10 mouse cellular contexts compared by ENCODE assay signal in the genomic region with DNA sequence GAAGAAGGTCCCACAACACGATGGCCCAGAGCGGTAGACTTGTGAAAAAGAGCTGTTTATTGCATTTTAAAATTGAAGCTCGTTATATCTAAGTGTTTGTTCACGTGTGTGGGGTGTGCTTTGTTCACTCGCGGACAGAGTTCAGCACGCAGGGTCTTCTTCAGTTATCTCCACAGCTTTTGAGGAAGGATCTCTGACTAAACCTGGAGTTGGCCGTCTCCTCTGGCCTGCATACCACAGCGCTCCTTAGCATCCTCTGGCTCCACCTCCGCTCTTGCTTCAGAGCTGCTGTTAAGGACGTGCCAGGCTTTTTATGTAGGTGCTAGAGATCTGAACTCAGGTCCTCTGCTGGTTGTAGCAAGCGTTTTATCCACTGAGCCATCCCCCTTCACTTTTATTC. TPM values are rescaled to one million over a fixed set of nuclear protein-coding genes. Genes with fewer than 3 reads are reported as not detected.
DNase-seq lines count a peak whose midpoint lies in the region; ATAC-seq and TF ChIP-seq lines count a peak whose summit lies in the region.
"Had no signal": no experiment of that assay in that cellular context is flagged by ENCODE, and none has a peak within 500 bp of the region (broad histone marks: within the 10 kb centered on the region; RNA-seq: fewer than 3 reads in every experiment).

No protein-coding gene starts in this region.

- TF ChIP-seq EP300 in ES-Bruce4 (IDR thresholded peaks at IDR 0.05; ENCODE audit: insufficient read depth, low read depth, low read length), result no peak

- peak overlapping the region; percentile 52 for H3K27ac ChIP-seq in heart, embryonic 15.5 days
- H3K27ac ChIP-seq in ES-Bruce4 (ENCODE audit: insufficient read depth, low read length), result no peak overlapping the region
- H3K27ac ChIP-seq in hindbrain, embryonic 13.5 days, result no peak overlapping the region

- no peak for TF ChIP-seq CTCF in ES-Bruce4 (IDR thresholded peaks at IDR 0.05; ENCODE audit: low read depth, low read length)

- intact Hi-C loops in heart, postnatal 25 days (cut with DNase I), result no loop called here

- H3K9me3 ChIP-seq in heart, embryonic 15.5 days (replicated peaks), result no peaks in the 10 kb centered on the region
- H3K9me3 ChIP-seq in ES-Bruce4 (replicated peaks; ENCODE audit: control insufficient read depth, insufficient read depth, low read length, poor library complexity, severe bottlenecking), result no peaks in the 10 kb centered on the region
- H3K9me3 ChIP-seq in hindbrain, embryonic 13.5 days, result no peaks in the 10 kb centered on the region

- no peak for DNase-seq in heart, postnatal 25 days (ENCODE audit: low spot score)
- DNase-seq in lung, postnatal 10 days, result peak; percentile 28
- no peak for DNase-seq in natural killer cell, adult 2 months (ENCODE audit: low spot score in 2 of 2)
- DNase-seq in cerebellum, postnatal 14 days, result no peak
- DNase-seq: adrenal gland, adult 8-10 months; cerebellum, adult 9-11 months had no signal

- peak overlapping the region; percentile 45 for H3K9ac ChIP-seq in heart, embryonic 15.5 days
- peak overlapping the region; percentile 32; the same call in 1 of the 2 replicates for H3K9ac ChIP-seq in ES-Bruce4 (ENCODE audit: low read depth, poor library complexity, severe bottlenecking)
- 0 out of 2 replicates have a peak overlapping the region, but pooled peaks have one; percentile 35 for H3K9ac ChIP-seq in hindbrain, embryonic 13.5 days

- ATAC-seq in heart, embryonic 15.5 days (replicated peaks; ENCODE audit: insufficient number of reproducible peaks, insufficient read depth, low FRiP score, low read depth), result no peak
- no peak for ATAC-seq in hindbrain, embryonic 13.5 days (ENCODE audit: low FRiP score)
- ATAC-seq in inflammation-experienced regulatory T-cells, adult 6 months, result no peak

- H3K4me3 ChIP-seq in heart, embryonic 15.5 days, result peak overlapping the region; percentile 28
- H3K4me3 ChIP-seq in ES-Bruce4 (ENCODE audit: low read depth, low read length), result no peak overlapping the region
- H3K4me3 ChIP-seq in hindbrain, embryonic 13.5 days, result no peak overlapping the region; the same call in 1 of the 2 replicates

- H3K27me3 ChIP-seq in heart, embryonic 15.5 days, result peaks cover 12% of the 10 kb centered on the region; the same call in 1 of the 2 replicates
- H3K27me3 ChIP-seq in ES-Bruce4 (ENCODE audit: control insufficient read depth, insufficient read depth, low read length, poor library complexity, severe bottlenecking), result no peaks in the 10 kb centered on the region
- peaks cover 60% of the 10 kb centered on the region for H3K27me3 ChIP-seq in hindbrain, embryonic 13.5 days

- H3K4me1 ChIP-seq in heart, embryonic 15.5 days (replicated peaks), result peaks cover 21% of the 10 kb centered on the region
- no peaks in the 10 kb centered on the region for H3K4me1 ChIP-seq in ES-Bruce4 (ENCODE audit: control insufficient read depth, insufficient read depth, low read length)
- peaks cover 21% of the 10 kb centered on the region for H3K4me1 ChIP-seq in hindbrain, embryonic 13.5 days (replicated peaks)

- peak overlapping the region; percentile 59 for H3K4me2 ChIP-seq in heart, embryonic 15.5 days
- H3K4me2 ChIP-seq in hindbrain, embryonic 13.5 days, result peak overlapping the region; percentile 26; the same call in 1 of the 2 replicates

- 19% methylated on average over 12 of the region's 12 CpGs for WGBS in heart, embryonic 15.5 days
- 27% methylated on average over 12 of the region's 12 CpGs for WGBS in hindbrain, embryonic 13.5 days

- TF ChIP-seq POLR2A in ES-Bruce4 (IDR thresholded peaks at IDR 0.05; ENCODE audit: insufficient read depth, low read length), result no peak

- no peaks in the 10 kb centered on the region for H3K36me3 ChIP-seq in heart, embryonic 15.5 days
- no peaks in the 10 kb centered on the region for H3K36me3 ChIP-seq in ES-Bruce4 (ENCODE audit: control insufficient read depth, insufficient read depth, low read length, poor library complexity, severe bottlenecking)
- no peaks in the 10 kb centered on the region for H3K36me3 ChIP-seq in hindbrain, embryonic 13.5 days

RNA-seq across cellular contexts. Expression of gene Cux1, which starts 52.9 kb away (rescaled TPM):
- 71.2 and 82.1 TPM in 2 replicates for polyA plus RNA-seq in heart, embryonic 15.5 days (2015; fragmentation: Nextera tagmentation; extraction: Ambion mirVana)
- total RNA-seq in heart, postnatal 25 days (2021), result 100 to 1,000 TPM in 1 of 2 experiments, 10 to 100 TPM in 1; 99.9 to 105 TPM
- polyA plus RNA-seq in ES-Bruce4 (2011; ENCODE audit: insufficient read depth, insufficient read length, low read depth, missing spikeins), result 37.0 and 38.0 TPM in 2 replicates
- polyA plus RNA-seq in hindbrain, embryonic 13.5 days (2015; fragmentation: Nextera tagmentation; extraction: Ambion mirVana), result 104 and 106 TPM in 2 replicates
- polyA plus RNA-seq in inflammation-experienced regulatory T-cells, adult 6 months (2017; shearing (Covaris generic)), result 10 to 100 TPM; 25.9 to 53.1 (median 41.6) TPM
